Mouse (Mus musculus): ENCODE measurements at regions not wholly inside any gene's neighbourhood (a gene's known extent, or its start where the extent isn't known, plus 50 kb on each side); places are given as distances from the start of the nearest gene placed in this dataset.

GRCm38 (mm10) chr12:95589011-95589410 lies 103.0 kb upstream of the Flrt2 start:
- no peak for DNase-seq

GRCm38 (mm10) chr12:95619281-95619680 lies 72.7 kb upstream of the Flrt2 start:
- DNase-seq, result no peak

- DNase-seq, result no peak
Observed at GRCm38 (mm10) chr12:95631029-95631428, 61.0 kb upstream of the Flrt2 start.

- no peak for DNase-seq
Observed at GRCm38 (mm10) chr12:95636647-95637046, 55.4 kb upstream of the Flrt2 start.

GRCm38 (mm10) chr12:95639892-95640291 lies 52.1 kb upstream of the Flrt2 start:
- no peak for DNase-seq

- DNase-seq, result peak; percentile 67
Observed at GRCm38 (mm10) chr12:95641628-95642027, 50.4 kb upstream of the Flrt2 start.
